Mouse (Mus musculus) megakaryocyte, embryonic 14.5 days (primary cell): Measurements from ENCODE around the gene Diras2.

Source experiments
- FLI1 ChIP-seq: IDR thresholded peaks from 2 replicates; pipeline ENCODE4 v1.6.1; 2012; ENCODE audit warnings: low read length, inconsistent platforms, mixed read lengths
- GATA1 ChIP-seq: IDR thresholded peaks from 3 replicates; pipeline ENCODE4 v1.6.1; 2012; ENCODE audit warnings: mixed read lengths, low read length, inconsistent platforms, borderline replicate concordance

DNA sequence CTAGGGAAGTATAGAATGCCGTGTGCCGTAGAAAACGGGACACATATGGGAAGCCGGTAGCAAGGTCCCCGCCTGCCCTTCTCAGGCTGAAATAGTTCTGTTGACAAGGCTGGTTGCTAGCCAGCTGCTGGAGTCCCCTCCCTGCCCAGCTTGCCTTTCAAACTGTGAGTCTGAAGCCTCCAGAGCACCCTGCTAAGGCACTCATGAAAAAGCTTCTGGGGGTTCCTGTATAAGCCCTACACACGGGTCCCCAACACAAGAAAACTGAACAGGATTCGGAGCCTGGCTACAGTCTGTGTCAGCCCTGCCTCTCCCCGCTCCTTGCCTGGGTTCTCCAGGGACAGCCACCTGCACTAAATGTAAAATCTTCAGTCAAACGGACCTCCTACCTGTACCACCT lies 2.3 kb downstream of the Diras2 start:
- TF ChIP-seq GATA1 = no peak
- TF ChIP-seq FLI1 = no peak
